Mouse (Mus musculus): Measurements from ENCODE around the gene Ntsr2. TPM values are rescaled to one million over a fixed set of nuclear protein-coding genes. Genes with fewer than 3 reads are reported as not detected.

Ntsr2 gene
- polyA plus RNA-seq, 1 experiment from 2014 or later: not detected

DNA sequence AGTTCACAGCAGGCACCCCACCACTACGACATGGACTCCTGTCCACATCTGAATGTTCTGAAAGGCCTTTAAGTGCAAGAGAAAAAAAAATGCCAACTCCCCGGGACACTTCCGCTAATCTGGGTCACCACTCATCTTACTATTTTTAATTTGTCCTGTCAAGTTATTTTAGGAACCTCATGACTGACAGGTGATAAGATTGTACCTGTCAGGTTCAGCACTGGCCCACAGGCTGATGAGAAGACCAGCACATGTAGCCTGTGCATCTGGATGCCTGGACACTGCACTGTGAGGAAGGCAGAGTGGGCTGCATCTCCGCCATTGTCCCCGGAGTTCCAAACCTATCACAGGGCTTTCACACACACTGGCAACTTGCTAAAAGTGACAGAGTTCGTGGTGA is 3.4 kb upstream of the Ntsr2 start:
- ATAC-seq (ENCODE audit: insufficient read depth) (no peak), DNase-seq (no peak)
- TF ChIP-seq CTCF (IDR thresholded peaks at IDR 0.05; ENCODE audit: low read depth): no peak
- Histone ChIP-seq H3K9me3 (ENCODE audit: low read depth, low read length) (no peaks in the 10 kb centered on the region), H3K9ac (no peak overlapping the region), H3K27ac (ENCODE audit: low read depth) (no peak overlapping the region), H3K27me3 (ENCODE audit: insufficient read depth, low read length) (peaks cover 19% of the 10 kb centered on the region), H3K4me1 (ENCODE audit: insufficient read depth) (peaks cover 2% of the 10 kb centered on the region; the same call in 1 of the 2 replicates), H3K36me3 (ENCODE audit: insufficient read depth) (no peaks in the 10 kb centered on the region), H3K4me2 (no peak overlapping the region), H3K4me3 (ENCODE audit: low read depth, low read length) (no peak overlapping the region)
- WGBS: 76% methylated on average over 6 of the region's 6 CpGs

GRCm38 (mm10) chr12:16655604-16656003 is 2.4 kb downstream of the Ntsr2 start:
- Histone ChIP-seq H3K4me3 (ENCODE audit: low read depth, low read length) (no peak overlapping the region), H3K36me3 (ENCODE audit: insufficient read depth) (no peaks in the 10 kb centered on the region), H3K4me2 (no peak overlapping the region), H3K9me3 (ENCODE audit: low read depth, low read length) (no peaks in the 10 kb centered on the region), H3K27ac (ENCODE audit: low read depth) (no peak overlapping the region), H3K4me1 (ENCODE audit: insufficient read depth) (peaks cover 2% of the 10 kb centered on the region; the same call in 1 of the 2 replicates), H3K27me3 (ENCODE audit: insufficient read depth, low read length) (peaks cover 21% of the 10 kb centered on the region), H3K9ac (no peak overlapping the region)
- no peak for TF ChIP-seq CTCF (IDR thresholded peaks at IDR 0.05; ENCODE audit: low read depth)
- DNase-seq (no peak), ATAC-seq (ENCODE audit: insufficient read depth) (no peak)
- WGBS: 68% methylated on average over 4 of the region's 4 CpGs

GRCm38 (mm10) chr12:16656906-16657875 is 4.0 kb downstream of the Ntsr2 start:
- H3K4me1 ChIP-seq (ENCODE audit: insufficient read depth): peaks cover 2% of the 10 kb centered on the region; the same call in 1 of the 2 replicates
- no peaks in the 10 kb centered on the region for H3K36me3 ChIP-seq (ENCODE audit: insufficient read depth)
- DNase-seq: no peak
- no peak overlapping the region for H3K27ac ChIP-seq (ENCODE audit: low read depth)
- no peak for TF ChIP-seq CTCF (IDR thresholded peaks at IDR 0.05; ENCODE audit: low read depth)
- no peaks in the 10 kb centered on the region for H3K9me3 ChIP-seq (ENCODE audit: low read depth, low read length)
- H3K9ac ChIP-seq: no peak overlapping the region
- H3K27me3 ChIP-seq (ENCODE audit: insufficient read depth, low read length): peaks cover 21% of the 10 kb centered on the region
- no peak for ATAC-seq (ENCODE audit: insufficient read depth)
- WGBS: 64% methylated on average over 5 of the region's 5 CpGs
- no peak overlapping the region for H3K4me2 ChIP-seq
- H3K4me3 ChIP-seq (ENCODE audit: low read depth, low read length): no peak overlapping the region

DNA sequence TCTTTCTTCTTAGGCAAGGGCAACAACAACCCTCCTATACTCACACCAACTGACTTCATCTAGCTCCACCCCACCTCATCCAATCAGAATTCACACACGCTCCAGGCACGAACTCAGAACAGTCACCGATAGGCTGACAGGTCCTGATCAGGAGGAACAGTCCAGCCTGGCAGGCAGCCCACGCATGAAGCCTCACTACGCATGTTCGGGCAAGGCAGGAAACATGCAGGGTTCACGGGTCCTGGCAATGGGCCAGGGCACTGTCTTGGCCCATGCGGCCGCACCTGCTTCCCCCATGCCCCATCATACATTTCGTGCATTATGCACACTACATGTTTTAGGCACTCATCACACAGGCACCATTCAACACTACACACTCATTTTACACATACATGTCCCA is 8.3 kb downstream of the Ntsr2 start:
- H3K27ac ChIP-seq (ENCODE audit: low read depth): no peak overlapping the region
- H3K9me3 ChIP-seq (ENCODE audit: low read depth, low read length): no peaks in the 10 kb centered on the region
- H3K4me1 ChIP-seq (ENCODE audit: insufficient read depth): no peaks in the 10 kb centered on the region
- H3K4me3 ChIP-seq (ENCODE audit: low read depth, low read length): no peak overlapping the region
- H3K27me3 ChIP-seq (ENCODE audit: insufficient read depth, low read length): no peaks in the 10 kb centered on the region
- DNase-seq (no peak), ATAC-seq (ENCODE audit: insufficient read depth) (no peak)
- TF ChIP-seq CTCF (IDR thresholded peaks at IDR 0.05; ENCODE audit: low read depth): no peak
- WGBS: 80% methylated on average over 10 of the region's 10 CpGs
- no peak overlapping the region for H3K4me2 ChIP-seq
- no peaks in the 10 kb centered on the region for H3K36me3 ChIP-seq (ENCODE audit: insufficient read depth)
- no peak overlapping the region for H3K9ac ChIP-seq

GRCm38 (mm10) chr12:16661936-16662335 is 8.8 kb downstream of the Ntsr2 start:
- Histone ChIP-seq H3K9me3 (ENCODE audit: low read depth, low read length) (no peaks in the 10 kb centered on the region), H3K27me3 (ENCODE audit: insufficient read depth, low read length) (no peaks in the 10 kb centered on the region), H3K27ac (ENCODE audit: low read depth) (no peak overlapping the region), H3K4me1 (ENCODE audit: insufficient read depth) (no peaks in the 10 kb centered on the region), H3K4me2 (no peak overlapping the region), H3K4me3 (ENCODE audit: low read depth, low read length) (no peak overlapping the region), H3K9ac (no peak overlapping the region), H3K36me3 (ENCODE audit: insufficient read depth) (no peaks in the 10 kb centered on the region)
- TF ChIP-seq CTCF (IDR thresholded peaks at IDR 0.05; ENCODE audit: low read depth): no peak
- no peak for ATAC-seq (ENCODE audit: insufficient read depth)
- WGBS: 65% methylated on average over 2 of the region's 2 CpGs
- DNase-seq: no peak

DNA sequence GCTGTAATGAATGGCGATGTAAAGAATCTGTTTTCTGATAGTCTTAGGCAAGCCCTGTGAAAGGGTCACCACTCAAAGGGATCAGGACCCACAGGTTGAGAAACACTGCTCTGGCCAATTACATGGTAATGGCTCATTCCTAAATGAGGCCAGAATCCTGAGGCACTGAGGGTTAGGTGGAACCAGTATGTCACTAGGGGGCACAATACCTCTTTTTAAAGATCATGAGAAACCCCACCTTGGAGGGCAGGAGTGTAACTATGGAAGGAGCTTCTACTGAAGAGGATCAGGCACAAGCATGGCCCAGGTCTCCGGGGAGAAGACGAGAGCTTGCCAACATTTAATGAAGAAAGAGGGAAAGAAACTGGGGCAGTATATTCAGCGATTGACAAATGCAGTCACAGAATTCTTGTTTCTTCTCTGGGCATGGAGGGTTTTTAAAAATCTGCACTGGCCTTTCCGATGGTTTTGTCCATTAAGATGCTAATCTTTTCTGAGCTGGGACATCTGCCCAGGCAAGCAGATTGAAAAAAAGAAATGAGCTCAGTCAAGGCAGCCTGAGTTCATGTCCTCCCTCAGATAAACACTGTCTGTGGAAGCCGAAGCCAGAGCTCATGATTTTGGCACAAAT is 9.9 kb downstream of the Ntsr2 start:
- Histone ChIP-seq H3K4me1 (ENCODE audit: insufficient read depth) (no peaks in the 10 kb centered on the region), H3K9ac (no peak overlapping the region), H3K36me3 (ENCODE audit: insufficient read depth) (no peaks in the 10 kb centered on the region), H3K4me2 (no peak overlapping the region), H3K4me3 (ENCODE audit: low read depth, low read length) (no peak overlapping the region), H3K27ac (ENCODE audit: low read depth) (no peak overlapping the region), H3K27me3 (ENCODE audit: insufficient read depth, low read length) (no peaks in the 10 kb centered on the region), H3K9me3 (ENCODE audit: low read depth, low read length) (no peaks in the 10 kb centered on the region)
- DNase-seq (peak; percentile 52), ATAC-seq (ENCODE audit: insufficient read depth) (0 out of 2 replicates have a peak, but pooled peaks have one; percentile 30)
- 0 out of 2 replicates have a peak, but pooled peaks have one; percentile 11 for TF ChIP-seq CTCF (IDR thresholded peaks at IDR 0.05; ENCODE audit: low read depth)
- WGBS: 48% methylated on average over 6 of the region's 6 CpGs

DNA sequence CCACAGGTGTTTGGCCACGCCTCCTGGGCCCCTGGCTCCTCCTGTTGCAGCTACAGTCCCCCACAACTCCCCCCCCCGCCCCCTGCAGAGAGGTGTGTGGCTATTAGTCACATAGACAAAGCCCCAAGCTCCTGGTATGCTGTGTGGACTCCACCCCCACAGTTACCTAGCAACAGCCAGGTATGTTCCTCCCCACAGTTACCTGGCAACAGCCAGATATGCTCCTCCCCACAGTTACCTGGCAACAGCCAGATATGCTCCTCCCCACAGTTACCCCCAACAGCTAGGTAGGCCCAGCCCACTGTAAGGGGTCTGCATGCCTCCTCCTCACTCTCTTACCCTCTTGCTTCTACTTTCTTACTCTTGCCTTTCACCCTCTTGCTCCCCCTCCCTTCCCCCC is 11.8 kb downstream of the Ntsr2 start:
- TF ChIP-seq CTCF (IDR thresholded peaks at IDR 0.05; ENCODE audit: low read depth): no peak
- H3K9me3 ChIP-seq (ENCODE audit: low read depth, low read length): no peaks in the 10 kb centered on the region
- no peak overlapping the region for H3K4me2 ChIP-seq
- H3K4me3 ChIP-seq (ENCODE audit: low read depth, low read length): no peak overlapping the region
- H3K36me3 ChIP-seq (ENCODE audit: insufficient read depth): no peaks in the 10 kb centered on the region
- no peaks in the 10 kb centered on the region for H3K27me3 ChIP-seq (ENCODE audit: insufficient read depth, low read length)
- WGBS: 8% methylated on average over 2 of the region's 2 CpGs
- DNase-seq (peak; percentile 26), ATAC-seq (ENCODE audit: insufficient read depth) (peak; percentile 63)
- H3K4me1 ChIP-seq (ENCODE audit: insufficient read depth): no peaks in the 10 kb centered on the region
- H3K27ac ChIP-seq (ENCODE audit: low read depth): no peak overlapping the region
- H3K9ac ChIP-seq: no peak overlapping the region
